Mouse (Mus musculus) thymus, postnatal 4 days (tissue): ENCODE data around the gene Tagln.

ENCODE experiments used
- DNase-seq: peaks from one replicate; pipeline ENCODE4 v3.0.0; 2021

Tagln gene

DNA sequence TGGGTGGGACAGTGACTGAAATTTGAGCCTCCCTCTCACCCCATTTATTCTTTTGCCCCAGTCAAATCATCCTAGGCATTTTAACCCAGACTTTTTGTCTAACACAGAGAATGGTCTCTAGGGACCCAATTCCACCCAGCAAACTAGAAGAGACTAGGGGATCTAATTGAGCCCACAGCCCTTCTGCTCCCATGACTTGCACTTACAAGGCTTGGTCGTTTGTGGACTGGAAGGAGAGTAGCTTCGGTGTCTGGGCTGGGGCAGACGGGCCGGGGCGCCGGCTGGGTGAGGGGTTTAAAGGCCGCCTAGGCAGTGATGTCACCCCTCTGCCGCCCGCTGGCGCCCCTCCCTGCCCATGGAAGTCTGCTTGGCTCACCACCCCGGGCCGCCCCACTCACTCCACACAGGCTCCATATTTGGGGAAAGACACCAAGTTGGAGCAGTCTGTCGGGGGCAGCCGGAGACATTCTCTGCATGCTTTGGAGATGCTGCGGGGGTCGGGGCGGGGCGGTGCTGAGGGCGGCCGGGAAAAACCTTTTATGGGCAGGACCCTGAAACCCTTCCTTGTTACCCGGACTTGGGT lies at the start of gene Tagln:
Gene Tagln (minus strand): TSS at position 431 of the 583 bp plus-strand sequence.
- DNase-seq = no peak

DNA sequence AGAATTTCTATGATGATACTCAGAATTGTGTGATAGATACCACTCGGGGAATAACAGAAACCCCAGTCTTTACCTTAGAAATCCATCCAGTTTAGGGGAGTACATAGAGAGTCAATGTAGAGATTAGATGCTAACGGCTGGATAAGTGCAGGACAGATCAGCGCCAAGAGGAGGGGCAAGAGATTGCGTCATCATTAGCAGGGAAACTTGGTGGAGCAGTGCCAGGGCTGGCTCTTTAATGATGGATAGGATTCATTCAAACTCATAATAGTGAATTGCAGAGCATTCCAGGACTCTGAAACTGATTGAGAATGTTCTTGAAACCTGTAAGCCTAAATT lies 49.3 kb upstream of the Tagln start:
- no peak for DNase-seq

DNA sequence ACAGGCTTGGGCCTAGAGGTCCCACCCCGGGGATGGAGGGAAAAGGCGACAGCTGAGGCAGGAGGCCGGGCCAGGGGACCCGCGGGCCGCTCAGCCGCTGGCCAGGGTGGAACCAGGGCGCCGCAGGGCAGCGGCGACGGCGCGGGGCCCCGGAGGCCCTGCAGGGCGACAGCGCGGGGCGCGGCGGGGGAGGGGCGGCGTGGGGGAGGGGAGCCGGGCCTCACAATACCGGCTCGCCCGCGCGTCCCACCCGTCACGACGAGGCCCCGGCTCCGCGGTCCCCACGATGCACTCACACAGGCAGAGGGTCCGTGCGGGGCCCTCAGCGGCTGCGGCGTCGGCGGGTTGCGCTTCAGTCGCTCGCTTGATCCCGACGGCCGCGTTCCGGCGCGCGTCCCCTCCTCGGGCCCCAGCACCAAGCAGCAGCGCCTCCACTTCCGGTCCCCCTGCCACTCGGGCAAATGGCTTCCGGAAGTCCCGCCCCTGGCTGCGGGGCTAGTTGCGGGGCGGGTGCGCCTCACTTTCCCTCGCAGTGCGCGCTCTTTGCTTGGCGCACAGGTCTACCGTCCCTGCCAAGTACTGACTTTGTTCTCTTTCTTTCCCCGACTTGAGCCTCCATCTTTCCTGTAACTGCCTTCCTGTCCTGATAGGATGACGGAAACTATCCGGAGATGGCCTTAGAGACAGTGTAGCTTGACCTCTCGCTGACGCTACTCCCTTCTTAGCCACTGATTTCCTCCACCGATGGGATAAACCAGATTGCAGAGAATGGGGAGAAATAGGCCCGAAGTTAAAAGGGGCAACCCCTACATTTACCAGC lies 48.8 kb upstream of the Tagln start:
- DNase-seq = peak; percentile 95

DNA sequence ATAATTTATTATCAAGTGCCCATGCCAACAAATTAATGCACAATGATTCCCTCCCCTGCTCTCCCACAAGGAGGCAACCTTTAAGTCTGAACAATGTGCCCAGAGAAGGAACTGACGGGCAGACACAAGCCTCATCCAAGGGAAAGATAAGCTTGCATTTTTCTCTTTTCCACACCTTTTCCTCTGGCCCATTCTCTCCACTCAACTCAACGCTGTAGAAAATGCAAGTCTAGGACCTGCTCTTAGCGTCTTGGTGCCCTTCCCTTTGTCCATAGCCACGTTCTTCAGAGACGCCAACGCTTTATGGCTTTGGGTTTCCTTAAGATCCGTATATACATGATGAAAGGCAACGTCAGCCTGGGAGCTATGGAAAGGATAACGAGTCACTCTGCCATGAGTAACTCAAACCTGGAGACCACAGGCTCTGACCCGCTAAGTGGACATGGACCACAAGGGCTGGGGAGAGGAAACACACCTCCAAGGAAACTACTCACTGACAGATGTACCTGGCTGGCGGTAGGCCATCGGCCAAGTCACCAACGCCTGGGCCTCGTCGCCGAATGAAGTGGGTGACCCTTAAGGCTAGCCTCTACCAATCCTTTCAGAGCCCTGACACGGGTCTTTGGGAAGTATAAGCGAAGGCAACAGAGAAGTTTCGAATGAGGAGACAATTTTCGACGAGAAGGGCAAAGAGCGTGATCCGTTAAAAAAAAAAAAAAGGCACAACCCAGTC lies 48.0 kb upstream of the Tagln start:
- DNase-seq = peak; percentile 47

DNA sequence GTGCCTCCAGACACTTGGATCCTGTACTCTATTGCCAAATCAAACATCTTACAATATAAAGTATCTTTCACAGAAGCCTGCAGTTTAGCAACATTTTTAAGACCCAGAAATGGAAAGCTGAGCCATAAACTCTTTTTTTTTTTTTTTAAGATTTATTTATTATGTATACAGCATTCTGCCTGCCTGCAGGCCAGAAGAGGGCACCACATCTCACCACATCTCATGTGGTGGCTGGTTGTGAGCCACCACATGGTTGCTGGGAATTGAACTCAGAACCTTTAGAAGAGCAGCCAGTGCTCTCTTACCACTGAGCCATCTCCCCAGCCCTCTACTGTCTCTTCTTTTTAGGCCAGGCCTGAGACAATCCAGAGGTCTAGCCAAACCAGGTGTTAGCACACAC lies 45.5 kb upstream of the Tagln start:
- DNase-seq = peak; percentile 51

DNA sequence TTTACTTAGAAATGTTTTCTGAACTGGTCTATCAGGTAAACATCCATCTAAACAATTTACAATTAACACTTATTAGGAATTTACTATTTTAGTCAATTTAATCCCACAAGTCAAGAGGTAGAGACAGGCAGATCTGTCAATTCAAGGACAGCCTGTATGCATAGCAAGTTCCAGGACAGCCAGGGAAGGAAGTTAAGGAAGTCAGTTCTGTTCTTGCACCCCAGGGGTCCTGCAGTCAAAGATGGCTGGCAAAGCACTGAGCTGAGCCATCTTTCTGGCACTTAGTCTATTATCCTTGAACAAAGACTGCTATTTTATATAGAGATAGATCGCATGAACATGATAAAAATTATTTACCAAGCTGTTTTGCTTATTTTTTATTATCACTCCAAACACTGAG lies 44.8 kb upstream of the Tagln start:
- no peak for DNase-seq

DNA sequence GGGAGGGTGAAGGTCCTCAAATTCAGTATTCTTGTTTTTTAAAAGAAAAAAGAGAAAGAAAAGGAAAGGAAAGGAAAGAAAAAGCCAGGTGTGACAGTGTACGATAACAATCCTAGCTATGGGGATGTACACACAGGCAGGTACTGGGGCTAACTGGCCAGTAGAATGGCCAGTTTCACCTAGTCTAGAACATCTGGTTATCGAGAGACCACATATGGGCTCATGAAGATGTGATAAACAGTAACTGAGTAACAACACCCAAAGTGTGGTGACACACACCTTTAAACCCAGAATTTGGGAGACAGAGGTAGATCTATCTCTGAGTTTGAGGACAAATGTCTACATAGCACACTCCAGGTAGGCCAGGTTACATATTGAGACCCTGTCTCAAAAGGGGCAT lies 43.9 kb upstream of the Tagln start:
- no peak for DNase-seq

DNA sequence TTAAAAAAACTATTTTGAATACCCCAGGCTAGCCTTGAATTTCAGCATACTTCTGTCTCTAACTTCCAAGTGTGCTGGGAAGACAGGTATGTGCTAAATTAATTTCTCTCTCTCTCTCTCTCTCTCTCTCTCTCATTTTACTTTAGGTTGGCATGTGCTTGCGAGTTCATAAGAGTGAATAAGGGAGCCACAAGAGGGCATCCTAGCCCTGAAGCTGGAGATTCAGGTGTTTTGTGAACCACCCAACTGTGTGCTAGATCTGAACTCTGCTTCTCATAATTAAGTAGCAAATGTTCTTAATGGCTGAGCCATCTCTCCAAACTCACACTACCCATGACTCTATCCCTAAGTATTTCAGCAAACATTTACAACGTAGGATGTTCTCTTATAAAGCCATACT lies 41.0 kb upstream of the Tagln start:
- DNase-seq = peak; percentile 38

DNA sequence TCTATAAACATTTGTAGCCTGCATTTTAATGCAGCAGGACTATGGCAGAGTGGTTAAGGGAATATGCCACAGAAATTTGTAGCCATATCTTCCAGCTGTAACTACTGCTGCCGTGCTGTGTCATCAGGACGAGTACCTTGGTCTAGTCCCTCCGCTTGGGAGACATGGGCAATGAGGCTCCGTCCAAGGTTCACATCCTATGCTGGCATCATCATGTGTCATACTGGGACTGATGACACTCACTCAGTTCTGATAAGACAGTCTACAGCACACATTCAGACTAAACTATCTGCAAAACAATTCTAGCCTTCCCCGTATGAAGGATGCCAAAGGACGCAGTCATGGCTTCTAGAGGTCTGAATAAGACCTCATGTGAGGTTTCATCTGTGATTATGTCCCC lies 27.7 kb upstream of the Tagln start:
- no peak for DNase-seq

DNA sequence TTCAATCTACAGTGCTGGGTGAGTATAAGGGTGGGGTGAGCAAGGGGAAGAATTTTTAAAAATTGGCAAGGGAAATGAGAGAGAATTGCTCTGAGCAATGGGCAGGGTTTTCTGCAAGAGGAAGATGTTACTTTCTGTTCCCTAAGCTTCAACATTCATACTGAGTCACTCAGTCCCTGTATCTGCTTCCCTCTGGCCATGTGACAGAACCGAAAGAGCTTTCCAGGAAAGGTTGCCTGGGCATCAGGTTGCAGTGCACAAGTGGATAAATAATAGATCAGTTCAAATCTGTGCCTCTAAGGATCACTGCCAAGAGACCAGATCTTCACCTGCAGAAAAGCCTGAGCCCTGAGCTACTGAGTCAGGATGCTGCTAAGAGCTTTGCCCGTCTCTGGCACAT lies 26.0 kb upstream of the Tagln start:
- DNase-seq = no peak

DNA sequence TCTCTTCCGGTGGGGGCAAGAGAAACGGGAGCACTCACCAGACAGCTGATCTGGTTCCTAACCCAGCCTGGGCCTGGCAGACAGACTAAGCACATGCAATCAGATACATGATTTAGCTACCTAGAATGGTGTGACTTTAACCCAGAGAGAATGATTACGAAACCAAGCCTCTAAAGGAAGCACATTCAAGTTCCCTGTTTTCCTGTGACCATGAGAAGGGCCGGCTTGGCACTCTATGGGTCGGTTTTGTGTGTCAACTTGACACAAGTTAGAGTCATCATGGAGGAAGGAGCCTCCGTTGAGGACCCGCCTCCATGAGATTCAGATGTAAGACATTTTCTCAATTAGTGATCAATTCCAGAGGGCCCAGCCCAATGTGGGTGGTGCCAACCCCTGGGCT lies 23.8 kb upstream of the Tagln start:
- no peak for DNase-seq

DNA sequence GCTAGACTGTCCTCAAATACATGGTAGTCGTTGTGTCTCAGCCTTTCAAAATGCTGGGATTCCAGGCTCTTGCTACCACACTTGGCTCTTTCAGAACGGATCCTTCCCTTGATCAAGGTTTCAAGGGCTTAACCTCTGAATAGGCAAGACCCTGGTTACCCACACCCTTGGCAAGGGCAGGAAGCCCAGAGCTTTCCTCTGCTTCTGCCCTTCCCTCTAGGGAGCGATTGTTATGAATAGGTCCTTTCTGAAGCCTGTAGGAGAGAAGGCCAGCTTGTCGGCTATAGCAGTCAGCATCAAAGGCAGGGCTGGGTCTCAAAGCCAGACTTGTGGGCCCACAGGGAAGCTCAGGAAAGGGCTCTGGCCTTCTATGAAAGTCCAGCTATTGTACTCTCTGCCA lies 23.0 kb upstream of the Tagln start:
- no peak for DNase-seq

DNA sequence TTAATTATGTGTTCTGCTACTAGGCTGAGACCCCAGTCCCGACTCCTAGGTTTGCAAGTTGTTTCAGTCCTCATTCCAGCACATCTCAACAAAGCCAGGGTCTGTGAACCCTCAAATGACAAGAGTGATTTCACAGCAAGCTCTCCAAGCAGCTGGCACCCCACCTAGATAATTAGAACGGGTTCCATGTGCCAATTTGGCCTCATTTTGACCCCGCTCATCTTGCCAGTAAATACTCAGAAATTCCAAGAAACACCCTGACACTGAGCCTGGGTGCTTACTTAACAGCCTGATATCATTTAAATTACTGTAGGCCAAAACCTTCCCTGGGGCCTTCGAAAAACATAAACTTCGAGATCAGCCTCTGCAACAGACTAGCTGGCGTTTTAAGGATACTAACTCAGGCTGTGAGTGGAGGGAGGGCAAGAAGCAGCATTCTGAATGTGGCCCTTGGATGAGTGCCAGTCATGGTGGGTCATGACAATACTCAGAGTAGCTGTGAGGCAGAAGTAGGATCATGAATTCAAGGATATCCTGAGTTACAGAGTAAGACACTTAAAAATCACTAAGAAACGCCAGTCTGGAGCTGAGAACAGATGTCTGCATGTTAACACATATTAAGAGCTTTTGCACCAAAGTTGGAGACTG lies 22.3 kb upstream of the Tagln start:
- no peak for DNase-seq

DNA sequence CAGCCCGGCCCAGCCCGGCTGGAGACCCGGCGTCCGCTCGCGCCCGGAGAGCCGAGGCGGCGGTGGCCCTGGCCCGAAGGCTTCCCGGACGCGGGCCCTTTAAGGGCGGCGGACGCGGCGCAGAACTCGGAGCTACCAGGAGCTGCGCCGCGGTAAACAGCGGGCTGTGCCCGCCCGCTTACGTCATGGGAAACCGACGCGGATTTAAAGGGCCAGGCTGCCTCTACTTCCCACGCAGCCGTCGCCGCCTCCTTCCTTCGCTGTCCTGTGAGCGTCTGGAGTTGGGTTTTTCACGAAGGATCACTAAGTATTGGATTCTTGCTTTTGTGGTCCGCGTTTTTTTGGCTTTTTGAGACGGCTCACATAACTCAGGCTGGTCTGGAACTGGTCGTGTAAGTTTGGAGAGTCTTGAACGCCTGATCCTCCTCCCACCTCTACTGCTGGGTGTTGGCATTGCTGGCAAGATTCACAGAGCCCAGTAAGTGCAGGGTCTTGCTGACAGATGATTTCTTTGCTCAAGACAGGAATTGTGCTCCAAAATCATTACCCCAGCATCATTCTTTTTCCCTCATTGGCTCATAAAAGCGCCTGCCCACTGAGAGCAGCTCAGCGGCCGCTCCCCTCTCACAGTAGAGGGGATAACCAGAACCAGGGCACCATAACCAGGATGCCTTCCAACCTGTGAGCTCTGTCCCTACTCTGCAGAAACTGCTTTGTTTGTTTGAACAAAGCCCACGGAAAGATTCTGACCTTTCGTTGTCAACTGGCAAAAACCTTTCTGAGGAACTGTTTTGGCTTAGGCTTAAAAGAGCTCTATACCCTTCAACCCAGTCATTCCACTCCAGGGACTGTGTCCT lies 19.5 kb upstream of the Tagln start, which contains the start of gene Sidt2:
Gene Sidt2 (minus strand): TSS at position 152 of the 857 bp plus-strand sequence.
- DNase-seq = peak; percentile 90

DNA sequence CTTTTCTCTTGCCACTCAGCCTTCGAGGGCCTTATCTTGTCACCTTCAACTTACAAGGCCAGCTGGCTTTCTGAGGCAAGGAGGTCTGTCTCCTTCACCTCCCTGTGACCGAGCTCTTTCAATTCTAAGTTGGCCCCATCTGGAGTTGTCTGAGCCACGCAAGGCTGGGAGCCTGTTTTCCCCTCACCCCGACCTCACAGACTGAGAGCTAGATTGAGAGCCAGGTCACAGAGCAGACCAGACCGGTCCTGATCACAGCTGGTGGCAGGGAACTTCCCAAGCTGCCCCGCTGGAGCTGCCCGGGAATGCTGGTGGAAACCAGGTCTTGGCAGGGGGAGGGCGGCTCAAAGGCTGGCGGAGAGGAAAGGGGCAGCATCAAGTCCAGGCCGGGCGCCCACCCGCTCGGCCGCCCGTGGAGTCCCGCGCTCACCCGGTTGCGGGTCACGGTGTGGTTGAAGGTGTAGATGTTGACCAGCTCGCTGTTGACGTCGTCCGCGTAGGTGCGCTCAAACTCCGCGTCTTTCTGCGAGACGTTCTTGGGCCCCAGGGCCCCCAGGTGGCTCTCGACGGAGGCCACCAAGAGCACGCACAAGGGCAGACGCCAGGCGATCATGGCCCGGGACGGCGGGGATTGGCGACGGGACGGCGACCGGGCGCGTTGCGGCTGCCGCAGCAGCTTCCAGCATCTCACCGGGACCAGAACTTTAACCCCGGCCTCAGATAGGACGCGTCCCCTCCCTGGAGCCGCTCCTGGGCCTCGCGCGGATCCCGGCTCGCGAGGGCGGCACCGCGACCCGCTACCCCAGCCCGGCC lies 18.6 kb upstream of the Tagln start:
- DNase-seq = peak; percentile 68

DNA sequence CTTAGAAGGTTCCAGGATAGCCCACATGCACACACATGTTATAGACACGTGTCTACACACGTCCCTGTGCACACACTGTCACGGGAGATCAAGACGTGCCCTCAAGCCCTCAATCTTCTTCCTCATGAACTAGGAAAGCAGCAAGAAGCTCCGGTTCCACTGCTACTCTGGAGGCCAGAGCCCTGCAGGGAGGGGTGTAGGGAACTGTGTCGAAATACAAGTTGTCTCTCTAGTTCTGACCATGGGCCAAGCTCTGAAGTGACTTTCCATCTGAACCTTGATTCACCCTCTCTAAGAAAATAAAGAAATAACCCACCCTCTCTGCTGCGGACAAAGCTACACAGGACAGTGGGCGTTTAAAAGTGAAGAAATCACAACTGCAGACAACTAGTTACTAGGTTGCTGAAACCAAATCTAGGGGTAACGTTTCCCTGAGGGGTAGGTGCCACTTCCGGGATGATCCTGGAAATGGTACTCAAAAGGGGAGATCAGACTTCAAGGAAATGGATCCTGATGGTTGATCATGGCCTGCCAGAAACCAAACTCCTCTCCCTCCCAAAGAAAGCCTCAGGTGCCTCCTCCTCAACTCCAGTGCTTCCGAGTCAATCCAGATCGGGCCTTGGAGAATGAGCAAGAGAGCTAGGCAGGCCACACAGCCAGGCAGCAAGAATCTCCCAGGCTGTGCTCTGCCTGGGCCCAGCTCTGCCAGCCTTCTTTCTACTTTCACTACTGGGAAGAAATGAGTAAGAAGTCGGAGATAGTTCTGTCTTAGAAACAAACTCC lies 17.8 kb upstream of the Tagln start:
- DNase-seq = no peak

DNA sequence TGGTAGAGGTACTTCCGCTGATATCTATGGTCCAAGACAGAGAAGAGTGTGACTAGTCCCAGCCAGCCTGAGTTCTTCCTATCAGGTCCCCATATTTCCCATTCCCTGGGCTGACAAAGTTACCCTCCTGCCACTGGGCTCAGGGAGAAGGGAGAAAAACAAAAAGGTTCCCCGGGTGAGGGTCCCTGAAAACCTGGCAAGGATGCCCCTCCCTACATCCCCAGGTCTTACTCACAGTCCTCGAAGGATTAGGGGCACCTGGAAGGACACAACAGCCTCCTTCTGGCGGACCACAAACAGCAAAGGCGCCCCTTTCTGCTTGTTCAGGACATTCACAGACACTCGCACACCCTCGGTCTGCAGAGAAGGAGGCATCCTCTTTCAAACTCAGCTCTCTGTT lies 17.0 kb upstream of the Tagln start:
- no peak for DNase-seq

DNA sequence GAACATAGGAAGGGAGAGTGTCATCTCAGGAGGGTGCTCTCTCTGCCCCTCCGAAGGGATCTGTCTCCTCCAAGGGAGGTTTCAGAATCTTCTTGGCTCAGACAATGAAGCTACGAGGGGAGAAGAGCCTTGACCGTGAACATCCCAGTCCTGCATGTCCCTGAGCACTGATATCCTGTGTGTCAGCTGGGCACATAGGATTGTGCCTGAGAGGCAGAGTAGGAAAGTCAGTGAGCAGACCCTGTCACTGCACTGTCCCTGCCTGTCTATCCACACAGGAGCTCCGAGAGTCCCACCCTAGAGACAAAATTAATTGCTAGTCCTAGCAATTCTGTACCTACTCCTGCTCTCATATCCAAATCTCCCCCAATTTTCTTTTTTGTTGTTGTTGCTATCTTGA lies 16.2 kb upstream of the Tagln start:
- no peak for DNase-seq

DNA sequence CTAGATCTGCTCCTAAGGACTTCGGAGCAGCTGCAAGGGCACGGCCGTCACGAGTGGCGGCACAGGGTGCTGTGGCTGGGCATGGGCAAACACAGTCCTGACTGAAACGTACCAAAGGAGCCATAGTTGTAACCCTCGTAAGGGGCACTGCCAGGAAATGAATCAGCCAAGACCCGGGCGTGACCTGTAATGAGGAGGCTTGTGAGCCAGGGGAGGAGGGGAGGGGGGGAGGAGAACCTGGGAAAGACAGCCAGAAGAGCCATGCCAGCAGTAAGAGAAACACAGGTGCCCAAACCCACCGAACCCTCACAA lies 11.0 kb upstream of the Tagln start:
- DNase-seq = no peak

DNA sequence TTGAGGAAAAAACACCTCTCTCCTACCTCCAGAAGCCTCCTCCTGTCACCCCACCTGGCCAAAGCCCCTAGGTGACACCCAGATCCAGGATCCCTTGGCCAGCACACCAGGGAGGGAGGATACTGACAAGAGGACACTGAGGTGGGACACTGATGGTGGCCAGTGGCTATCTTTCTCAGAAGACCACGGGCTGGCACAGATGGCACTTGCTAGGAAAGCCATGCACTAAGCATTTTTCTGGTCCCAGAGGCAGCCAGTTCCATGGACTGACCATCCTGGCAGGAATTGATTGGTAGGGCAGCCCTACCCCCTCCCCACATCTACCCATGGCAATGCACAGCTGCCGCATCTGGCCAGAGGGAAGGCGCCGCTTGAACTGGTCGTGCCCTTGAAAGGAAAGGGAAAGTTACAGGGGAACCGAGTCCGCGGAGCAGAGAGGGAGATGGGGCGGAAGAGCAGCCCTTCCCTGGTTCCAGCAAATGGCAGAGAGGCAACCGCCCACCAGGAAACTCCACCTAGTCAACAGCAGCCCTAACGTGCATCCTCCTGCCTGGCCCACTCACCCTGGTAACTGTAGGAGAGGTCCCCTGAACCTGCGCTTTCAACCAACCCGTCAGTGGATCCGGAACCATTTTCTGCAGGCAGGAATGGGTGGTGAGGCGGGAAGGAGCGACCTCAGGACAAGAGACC lies 10.5 kb upstream of the Tagln start:
- peak; percentile 32 for DNase-seq
